Mouse (Mus musculus): ENCODE measurements around the gene Ambra1.

DNA sequence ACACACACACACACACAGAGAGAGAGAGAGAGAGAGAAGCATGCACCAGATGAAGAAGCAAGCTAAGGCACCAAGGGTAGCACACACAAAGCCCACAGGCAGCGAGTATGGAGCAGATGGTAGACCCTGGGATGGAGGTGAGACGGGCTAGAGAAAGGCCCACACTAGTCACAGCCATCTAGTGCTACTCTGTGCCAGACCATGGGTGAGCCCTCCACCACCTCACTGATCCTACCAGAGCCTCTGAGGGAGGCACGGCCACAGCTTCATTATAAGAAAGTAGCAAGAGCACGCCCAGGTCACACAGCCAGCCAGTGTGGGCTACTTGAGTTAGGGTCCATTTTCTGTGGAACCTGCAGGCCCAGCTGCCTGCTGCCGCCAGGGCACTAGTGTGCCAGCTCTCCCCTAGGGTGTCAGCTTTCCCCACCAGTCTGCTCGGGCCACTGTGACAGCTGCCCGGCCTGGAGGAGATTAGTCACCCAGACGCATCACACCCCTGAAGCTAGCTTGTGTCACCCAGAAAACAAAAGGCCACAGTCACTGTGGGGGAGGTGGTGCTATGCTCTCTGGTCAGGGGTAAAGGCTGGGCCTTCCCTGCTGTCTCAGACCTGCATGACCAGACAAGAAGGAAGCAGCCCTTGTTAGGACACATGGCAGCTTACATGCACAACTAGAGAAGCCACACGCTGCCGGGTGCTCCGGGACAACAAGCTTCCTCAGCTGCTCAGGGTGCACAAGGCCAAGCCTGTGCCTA is 217.6 kb downstream of the Ambra1 start:
- TF ChIP-seq POLR2A (IDR thresholded peaks at IDR 0.05; ENCODE audit: borderline replicate concordance, extremely low read depth, insufficient read depth, insufficient read length, poor library complexity, severe bottlenecking) = no peak
- TF ChIP-seq CTCF (IDR thresholded peaks at IDR 0.05; ENCODE audit: borderline replicate concordance, extremely low read depth, insufficient read depth, insufficient read length) = no peak
